Mouse (Mus musculus) kidney, postnatal 0 days (tissue): ENCODE data around the gene Polr3c. TPM values are rescaled to one million over a fixed set of nuclear protein-coding genes. Genes with fewer than 3 reads are reported as not detected.
A peak's percentile ranks its signal among the peaks of the same experiment; 100 is the strongest.
"Not testable (repeated sequence)": the region's sequence is repeated elsewhere in the genome, so short reads cannot be mapped to it uniquely, and the experiment has no call there.

Experiments used
- ATAC-seq: fragments of 200-750 bp; cut with Nextera tagmentation; replicated peaks from 2 replicates; pipeline ENCODE4 v1.8.0; 2017; ENCODE audit warnings: low read depth, moderate number of reproducible peaks, moderate TSS enrichment, moderate library complexity; ENCODE audit not compliant: low FRiP score
- DNase-seq: peaks from one replicate; pipeline ENCODE4 v3.0.0-alpha.2; 2016; ENCODE audit warnings: low spot score
- H3K27ac ChIP-seq: fragments of 300-500 bp; sonication (generic); 2 replicates; pipeline ENCODE4 v1.5.1; 2014; ENCODE audit warnings: mild to moderate bottlenecking
- H3K27me3 ChIP-seq: fragments of 300-500 bp; sonication (generic); 2 replicates; pipeline ENCODE4 v1.6.1; 2014; ENCODE audit warnings: low read length, mixed read lengths; ENCODE audit not compliant: insufficient read depth
- H3K36me3 ChIP-seq: fragments of 300-500 bp; sonication (generic); 2 replicates; pipeline ENCODE4 v1.6.1; 2014; ENCODE audit warnings: low read length, mixed read lengths; ENCODE audit not compliant: insufficient read depth
- H3K4me1 ChIP-seq: fragments of 300-500 bp; sonication (generic); replicated peaks from 2 replicates; pipeline ENCODE4 v1.6.1; 2014; ENCODE audit warnings: antibody characterized with exemption, low read length, mixed read lengths; ENCODE audit not compliant: insufficient read depth
- H3K4me2 ChIP-seq: fragments of 300-500 bp; sonication (generic); 2 replicates; pipeline ENCODE4 v1.6.1; 2014; ENCODE audit warnings: mild to moderate bottlenecking, low read length, moderate library complexity, mixed read lengths
- H3K4me3 ChIP-seq: fragments of 300-500 bp; sonication (generic); replicated peaks from 2 replicates; pipeline ENCODE4 v1.5.1; 2014; ENCODE audit warnings: low read depth, low read length
- H3K9ac ChIP-seq: fragments of 300-500 bp; sonication (generic); 2 replicates; pipeline ENCODE4 v1.6.1; 2014; ENCODE audit warnings: low read depth, low read length
- H3K9me3 ChIP-seq: fragments of 300-500 bp; sonication (generic); replicated peaks from 2 replicates; pipeline ENCODE4 v1.6.1; 2016; ENCODE audit warnings: low read length, inconsistent platforms, mixed read lengths
- CTCF ChIP-seq: IDR thresholded peaks from 2 replicates; pipeline ENCODE4 v1.5.1; 2016; ENCODE audit warnings: antibody characterized with exemption, low read depth, mild to moderate bottlenecking, moderate library complexity
- WGBS: fragments of 180-500 bp; shearing (Covaris S2); extraction: QIAGEN DNeasy Blood & Tissue Kit; methylation state at CpG from one replicate; pipeline ENCODE4 v1.1.7; 2014; 5-methylcytosine and 5-hydroxymethylcytosine counted together
- polyA plus RNA-seq: library from polyadenylated mRNA; unstranded; fragments of >200 nt; fragmentation: Nextera tagmentation; extraction: Ambion mirVana; gene quantifications from 2 replicates; pipeline ENCODE4 v1.2.1, GENCODE M21; 2015

The Polr3c gene
- polyA plus RNA-seq, 1 experiment from 2014 or later, result 25.3 TPM

DNA sequence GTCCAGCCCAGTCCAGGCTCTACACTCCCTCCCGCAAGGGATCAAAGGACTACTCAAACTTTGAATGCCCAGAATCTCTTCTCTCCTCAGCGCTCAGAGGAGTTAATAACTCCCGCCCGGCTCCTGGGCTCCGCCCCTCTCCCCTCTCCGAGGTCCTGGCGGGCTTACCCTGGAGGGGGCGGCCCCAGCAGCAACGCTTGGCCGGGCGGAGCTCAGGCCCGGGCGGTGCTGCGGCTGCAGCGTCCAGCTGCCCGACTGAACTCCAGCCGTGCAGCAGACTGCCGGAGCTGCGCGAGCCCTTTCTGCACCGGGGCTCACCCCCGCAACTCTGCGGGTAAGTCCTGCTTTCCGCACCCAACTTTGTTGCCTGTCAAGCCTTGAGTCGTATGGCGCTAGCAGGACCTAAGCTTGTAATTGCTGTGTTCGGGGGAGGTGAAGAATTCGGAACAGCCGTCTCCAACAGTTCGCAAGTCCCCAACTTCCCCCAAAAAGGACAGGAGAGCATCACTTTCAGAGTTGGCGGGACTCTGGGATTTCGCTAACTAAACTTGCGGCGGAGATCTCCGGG, 31.1 kb downstream of the Polr3c start, which contains the start of gene Pias3:
Gene Pias3, plus strand, starts transcription at position 187 of the 568 bp plus-strand sequence.
- ATAC-seq (peak; percentile 82), DNase-seq (peak; percentile 96)
- Histone ChIP-seq H3K4me1 (peaks cover 10% of the 10 kb centered on the region), H3K27ac (peak within 1 kb of the TSS; percentile 92), H3K4me2 (peak within 1 kb of the TSS; percentile 91), H3K4me3 (peak within 1 kb of the TSS; percentile 90), H3K9ac (peak within 1 kb of the TSS; percentile 88), H3K36me3 (no peaks in the 10 kb centered on the region; the same call in 1 of the 2 replicates), H3K9me3 (no peaks in the 10 kb centered on the region), H3K27me3 (no peaks in the 10 kb centered on the region)
- no peak for TF ChIP-seq CTCF
- WGBS, result under 1% methylated on average over 35 of the region's 35 CpGs

DNA sequence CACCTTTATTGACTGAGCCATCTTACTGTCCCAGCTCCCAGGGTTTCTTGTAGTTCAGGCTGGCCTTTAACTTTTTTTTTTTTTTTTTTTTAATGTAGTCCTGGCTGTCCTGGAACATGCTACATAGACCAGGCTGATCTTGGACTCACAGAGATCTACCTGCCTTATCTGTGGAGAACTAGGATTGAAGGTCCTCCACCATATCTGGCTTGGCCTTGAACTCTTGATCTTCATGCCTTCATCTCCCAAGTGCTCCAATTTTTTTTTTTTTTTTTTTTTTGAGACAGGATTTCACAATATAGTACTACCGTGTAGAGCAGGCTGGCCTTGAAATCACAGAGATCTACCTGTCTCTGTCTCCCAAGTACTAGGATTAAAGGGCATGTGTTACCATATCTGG, 33.8 kb downstream of the Polr3c start:
- no peak overlapping the region for H3K27ac ChIP-seq
- H3K36me3 ChIP-seq, result no peaks in the 10 kb centered on the region
- no peak overlapping the region for H3K9ac ChIP-seq
- no peak for TF ChIP-seq CTCF
- H3K4me2 ChIP-seq, result no peak overlapping the region
- H3K9me3 ChIP-seq, result no peaks in the 10 kb centered on the region
- no peaks in the 10 kb centered on the region for H3K27me3 ChIP-seq
- 84% methylated on average over 1 of the region's 1 CpGs for WGBS
- H3K4me3 ChIP-seq, result no peak overlapping the region
- no peak for ATAC-seq
- no peak for DNase-seq
- peaks cover 10% of the 10 kb centered on the region for H3K4me1 ChIP-seq

DNA sequence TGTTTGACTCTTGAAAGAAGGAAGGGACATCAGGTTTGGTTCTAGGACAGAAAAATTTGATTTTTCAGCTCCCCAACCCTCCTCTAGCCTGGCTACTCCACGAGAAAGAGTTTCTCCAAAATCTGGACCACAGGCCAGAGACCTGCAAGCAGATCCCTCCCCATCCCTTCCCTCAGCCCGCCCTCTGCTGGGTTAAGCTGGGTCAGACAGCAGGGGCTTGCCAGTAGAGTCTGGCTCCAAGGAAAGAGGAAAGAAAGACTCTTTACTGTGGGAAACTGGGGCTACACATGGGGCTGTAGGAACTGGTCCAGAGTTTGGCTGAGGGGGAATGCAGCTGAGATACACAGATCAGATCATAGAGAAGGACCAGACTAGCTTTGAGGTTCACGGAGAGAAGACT, 34.9 kb downstream of the Polr3c start:
- TF ChIP-seq CTCF, result peak; percentile 68
- no peak overlapping the region for H3K27ac ChIP-seq
- no peak overlapping the region for H3K4me2 ChIP-seq
- no peaks in the 10 kb centered on the region for H3K27me3 ChIP-seq
- no peaks in the 10 kb centered on the region for H3K36me3 ChIP-seq
- no peak overlapping the region for H3K4me3 ChIP-seq
- DNase-seq, result peak; percentile 68
- ATAC-seq, result no peak
- peaks cover 4% of the 10 kb centered on the region for H3K4me1 ChIP-seq
- no peaks in the 10 kb centered on the region for H3K9me3 ChIP-seq
- WGBS, result 11% methylated on average over 3 of the region's 3 CpGs
- no peak overlapping the region for H3K9ac ChIP-seq

DNA sequence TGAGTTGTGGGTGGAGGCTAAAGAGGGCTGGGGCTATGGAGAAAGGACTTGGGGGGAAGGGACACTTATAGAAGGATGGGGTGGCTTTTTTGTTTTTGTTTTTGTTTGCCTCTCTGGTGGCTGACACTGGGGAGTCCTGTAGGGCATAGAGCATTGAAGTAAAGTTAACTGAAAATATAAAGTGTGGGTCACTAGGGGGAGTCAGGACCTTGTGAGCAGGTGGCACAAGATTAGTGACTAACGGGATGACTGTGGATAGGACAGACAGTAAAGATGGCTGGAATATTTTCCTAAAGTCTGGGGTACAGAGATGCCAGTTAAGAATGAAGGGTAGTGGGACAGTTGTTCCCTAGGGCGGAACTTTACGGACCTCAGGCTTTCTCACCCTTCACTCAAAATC, 37.1 kb downstream of the Polr3c start:
- peak; percentile 47; the same call in 1 of the 2 replicates for TF ChIP-seq CTCF
- no peak overlapping the region for H3K4me3 ChIP-seq

DNA sequence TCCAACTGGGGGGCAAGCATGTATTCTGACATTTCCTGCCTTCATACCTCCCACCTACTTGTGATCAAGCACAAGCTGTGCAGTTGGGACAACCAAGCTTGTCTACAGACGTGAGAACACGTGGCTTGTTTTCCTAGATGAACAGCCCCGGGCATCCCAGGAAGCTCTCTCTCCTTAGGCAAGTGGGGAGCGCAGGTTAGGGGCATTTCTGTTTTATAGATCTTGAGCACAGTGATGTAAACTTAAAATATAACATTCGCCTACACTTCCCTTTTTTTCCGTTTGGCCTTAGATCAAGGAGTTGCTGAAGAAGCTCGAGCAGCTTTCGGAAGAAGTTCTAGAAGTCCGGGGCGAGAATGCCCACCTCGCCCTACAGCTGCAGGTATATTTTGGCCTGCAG, 38.6 kb downstream of the Polr3c start:
- ATAC-seq (no peak), DNase-seq (no peak)
- H3K4me3 ChIP-seq, result no peak overlapping the region
- no peaks in the 10 kb centered on the region for H3K27me3 ChIP-seq
- WGBS, result 80% methylated on average over 11 of the region's 11 CpGs
- no peaks in the 10 kb centered on the region for H3K9me3 ChIP-seq
- no peak overlapping the region for H3K4me2 ChIP-seq
- H3K4me1 ChIP-seq, result no peaks in the 10 kb centered on the region
- no peak overlapping the region for H3K9ac ChIP-seq
- no peaks in the 10 kb centered on the region for H3K36me3 ChIP-seq
- H3K27ac ChIP-seq, result no peak overlapping the region
- TF ChIP-seq CTCF, result no peak

More for the DNA sequence above, 37.1 kb downstream of the Polr3c start:
- Histone ChIP-seq H3K36me3 (no peaks in the 10 kb centered on the region), H3K27me3 (no peaks in the 10 kb centered on the region), H3K4me1 (no peaks in the 10 kb centered on the region), H3K4me2 (no peak overlapping the region), H3K9ac (no peak overlapping the region), H3K9me3 (no peaks in the 10 kb centered on the region), H3K27ac (no peak overlapping the region)
- WGBS, result 55% methylated on average over 3 of the region's 3 CpGs
- ATAC-seq (no peak), DNase-seq (no peak)

DNA sequence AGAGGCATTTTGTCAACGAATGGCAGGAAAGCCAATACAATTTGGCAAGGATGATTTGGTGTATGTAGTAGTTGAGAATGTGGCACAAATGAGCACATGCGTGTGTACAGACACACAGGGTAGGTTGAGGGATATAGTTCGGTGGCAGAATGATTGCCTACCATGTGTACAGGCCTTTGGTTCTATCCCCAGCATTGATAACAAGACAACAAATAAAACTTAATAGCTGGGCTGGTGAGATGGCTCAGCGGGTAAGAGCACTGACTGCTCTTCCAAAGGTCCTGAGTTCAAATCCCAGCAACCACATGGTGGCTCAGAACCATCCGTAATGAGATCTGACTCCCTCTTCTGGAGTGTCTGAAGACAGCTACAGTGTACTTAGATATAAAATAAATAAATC, 41.4 kb downstream of the Polr3c start:
- H3K27me3 ChIP-seq, DNase-seq, H3K9me3 ChIP-seq, H3K4me3 ChIP-seq, H3K4me1 ChIP-seq, H3K27ac ChIP-seq, ATAC-seq, H3K4me2 ChIP-seq, H3K36me3 ChIP-seq, H3K9ac ChIP-seq: not testable (repeated sequence)
- 92% methylated on average over 5 of the region's 5 CpGs for WGBS

DNA sequence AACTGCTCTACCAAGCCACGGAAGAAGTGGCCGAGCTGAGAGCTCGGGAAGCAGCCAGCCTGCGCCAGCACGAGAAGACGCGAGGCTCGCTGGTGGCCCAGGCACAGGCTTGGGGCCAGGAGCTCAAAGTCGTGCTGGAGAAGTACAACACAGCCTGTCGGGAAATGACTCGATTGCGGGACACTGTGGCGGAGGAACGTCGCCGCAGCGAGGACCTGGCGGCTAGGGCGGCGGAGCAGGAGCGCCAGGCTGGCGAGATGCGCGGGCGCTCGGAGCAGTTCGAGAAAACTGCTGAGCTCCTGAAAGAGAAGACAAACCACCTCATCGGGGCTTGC, 42.6 kb downstream of the Polr3c start:
- Histone ChIP-seq H3K27me3 (no peaks in the 10 kb centered on the region), H3K27ac (no peak overlapping the region), H3K36me3 (no peaks in the 10 kb centered on the region), H3K4me3 (0 out of 2 replicates have a peak overlapping the region, but pooled peaks have one; percentile 9), H3K9me3 (no peaks in the 10 kb centered on the region), H3K9ac (no peak overlapping the region), H3K4me2 (peak overlapping the region; percentile 44), H3K4me1 (no peaks in the 10 kb centered on the region)
- DNase-seq (no peak), ATAC-seq (no peak)
- 27% methylated on average over 28 of the region's 28 CpGs for WGBS
- no peak for TF ChIP-seq CTCF
